Mouse (Mus musculus): Measurements from ENCODE around the gene Ly6g5c.

GRCm38 (mm10) chr17:35080710-35081109, 27.4 kb upstream of the Ly6g5c start:
- TF ChIP-seq CTCF (IDR thresholded peaks at IDR 0.05; ENCODE audit: low read depth) = no peak
- no peak for TF ChIP-seq EP300 (optimal IDR thresholded peaks at IDR 0.05)

Data from stomach, postnatal 0 days (tissue).